Mouse (Mus musculus) kidney, adult 9 months (tissue): Measurements from ENCODE around the gene Gm30737.
"Not testable (repeated sequence)": the region's sequence is repeated elsewhere in the genome, so short reads cannot be mapped to it uniquely, and the experiment has no call there.

Source experiments
- DNase-seq: peaks from one replicate; pipeline ENCODE4 v3.0.0; 2022

Gm30737 gene

GRCm38 (mm10) chrY:14400410-14400809 is at the start of gene Gm30737:
Gene Gm30737 (plus strand): TSS chrY:14400710.
- DNase-seq = not testable (repeated sequence)
